Mouse (Mus musculus) erythroid progenitor cell, adult 5-6 weeks (primary cell): Measurements from ENCODE around the gene Pdp2. TPM values are rescaled to one million over a fixed set of nuclear protein-coding genes. Genes with fewer than 3 reads are reported as not detected.
"Not testable (repeated sequence)": the region's sequence is repeated elsewhere in the genome, so short reads cannot be mapped to it uniquely, and the experiment has no call there.

Experiments
- ATAC-seq: replicated peaks from 2 replicates; pipeline ENCODE4 v1.8.0; 2016; ENCODE audit warnings: moderate number of reproducible peaks, mild to moderate bottlenecking, moderate TSS enrichment, inconsistent platforms; ENCODE audit not compliant: poor library complexity, low FRiP score, severe bottlenecking
- total RNA-seq, 2 experiments: library from RNA; stranded (forward) in 1 of 2; stranded (reverse) in 1 of 2; fragments of 150-400 nt in 1 of 2; fragments of 186-747, 209-891 nt in 1 of 2; gene quantifications; 2 replicates each; pipeline versions ENCODE4 v1.2.3 to v1.2.4; 2015 to 2017; ENCODE audit warnings: low replicate concordance in 2 of 2

Gene Pdp2
- total RNA-seq (2015; ENCODE audit: low replicate concordance) (0.36 and 2.1 TPM in 2 replicates), total RNA-seq (2017; ENCODE audit: low replicate concordance) (1.2 and 1.7 TPM in 2 replicates)

- peak; percentile 93 for ATAC-seq
Observed at GRCm38 (mm10) chr8:104591133-104591834, at the start of gene Pdp2. Gene Pdp2, plus strand, starts transcription at chr8:104591451.

GRCm38 (mm10) chr8:104541515-104541880 lies 49.8 kb upstream of the Pdp2 start:
- ATAC-seq, result no peak

GRCm38 (mm10) chr8:104542160-104542559 lies 49.1 kb upstream of the Pdp2 start:
- ATAC-seq, result no peak

GRCm38 (mm10) chr8:104543440-104544045 lies 47.7 kb upstream of the Pdp2 start:
- ATAC-seq, result no peak

- no peak for ATAC-seq
Observed at GRCm38 (mm10) chr8:104555191-104555590, 36.1 kb upstream of the Pdp2 start.

- no peak for ATAC-seq
Observed at GRCm38 (mm10) chr8:104557226-104557625, 34.0 kb upstream of the Pdp2 start.

- no peak for ATAC-seq
Observed at GRCm38 (mm10) chr8:104560731-104561130, 30.5 kb upstream of the Pdp2 start.

GRCm38 (mm10) chr8:104564633-104565456 lies 26.4 kb upstream of the Pdp2 start:
- ATAC-seq, result peak; percentile 87

- no peak for ATAC-seq
Observed at GRCm38 (mm10) chr8:104565457-104565798, 25.8 kb upstream of the Pdp2 start.

GRCm38 (mm10) chr8:104569559-104569958 lies 21.7 kb upstream of the Pdp2 start:
- no peak for ATAC-seq

GRCm38 (mm10) chr8:104570436-104571343 lies 20.6 kb upstream of the Pdp2 start:
- ATAC-seq, result peak; percentile 83

GRCm38 (mm10) chr8:104576820-104577219 lies 14.4 kb upstream of the Pdp2 start:
- ATAC-seq, result no peak

- ATAC-seq, result not testable (repeated sequence)
Observed at GRCm38 (mm10) chr8:104577606-104578005, 13.6 kb upstream of the Pdp2 start.

GRCm38 (mm10) chr8:104584522-104584921 lies 6.7 kb upstream of the Pdp2 start:
- no peak for ATAC-seq

- no peak for ATAC-seq
Observed at GRCm38 (mm10) chr8:104590284-104590683, 967 bp upstream of the Pdp2 start.

GRCm38 (mm10) chr8:104591856-104592255 lies 605 bp downstream of the Pdp2 start:
- no peak for ATAC-seq

- no peak for ATAC-seq
Observed at GRCm38 (mm10) chr8:104592566-104592965, 1.3 kb downstream of the Pdp2 start.

- no peak for ATAC-seq
Observed at GRCm38 (mm10) chr8:104593536-104594325, 2.5 kb downstream of the Pdp2 start.
